Mouse (Mus musculus): ENCODE data around the gene Gm7879.

The Gm7879 gene

GRCm38 (mm10) chr5:43948748-43949275 lies 35.9 kb downstream of the Gm7879 start:
- DNase-seq = peak; percentile 52

- no peak for DNase-seq
Observed at GRCm38 (mm10) chr5:43953241-43953640, 40.3 kb downstream of the Gm7879 start.

DNA sequence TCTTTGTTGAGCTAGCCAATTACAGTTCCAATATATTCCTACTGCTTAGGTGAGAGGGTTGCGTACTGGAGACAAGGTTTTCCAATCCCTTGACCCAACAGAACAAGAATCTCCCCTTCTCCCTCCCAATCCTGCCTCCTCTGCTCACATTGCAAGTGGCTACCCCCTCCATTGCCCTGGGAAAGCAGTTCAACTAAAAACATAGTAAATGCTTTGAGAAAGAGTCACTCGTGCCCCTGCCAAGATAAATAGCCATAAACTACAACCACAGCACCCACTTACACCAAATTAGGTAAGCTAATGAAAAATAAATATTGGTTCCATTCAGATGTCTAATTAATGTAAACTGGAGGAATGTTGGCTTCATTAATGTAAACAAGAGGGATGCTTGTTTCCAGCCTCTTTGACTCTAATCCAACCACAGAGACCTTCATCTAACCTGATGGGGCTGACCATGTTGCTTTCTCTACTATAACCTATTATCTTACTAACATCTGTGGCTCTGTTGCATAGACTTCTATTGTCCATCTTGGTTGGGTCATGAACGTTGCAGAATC lies 47.0 kb downstream of the Gm7879 start:
- DNase-seq = no peak

DNA sequence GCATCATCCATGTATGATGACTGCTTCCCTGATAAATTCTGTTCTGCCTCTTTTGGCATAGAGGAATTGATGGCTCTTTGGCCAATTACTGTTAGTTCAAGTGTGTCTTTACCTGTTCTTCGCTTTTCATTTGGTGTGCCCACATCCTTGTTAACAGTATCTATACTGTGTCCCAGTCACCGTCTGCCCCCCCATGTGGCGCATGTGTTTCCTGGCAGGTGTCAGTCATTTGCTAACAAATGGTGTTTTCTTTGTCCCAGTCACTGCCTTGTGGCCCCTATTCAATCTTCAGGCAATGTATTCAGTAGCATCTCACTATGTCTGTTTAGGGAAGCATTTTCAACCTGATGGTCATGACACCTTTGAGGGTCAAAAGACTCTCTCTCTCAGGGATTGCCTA lies 48.1 kb downstream of the Gm7879 start:
- peak; percentile 57 for DNase-seq

All from thymus, postnatal 4 days (tissue).